Mouse (Mus musculus) heart, postnatal 4 days (tissue): ENCODE measurements at regions not wholly inside any gene's neighbourhood (a gene's known extent, or its start where the extent isn't known, plus 50 kb on each side); places are given as distances from the start of the nearest gene placed in this dataset.

Source experiments
- DNase-seq: peaks from one replicate; pipeline ENCODE4 v3.0.0; 2021

- no peak for DNase-seq
Measured at GRCm38 (mm10) chr19:52878812-52879502, 161.1 kb downstream of the Xpnpep1 start.

- no peak for DNase-seq
Measured at GRCm38 (mm10) chr19:52866635-52867034, 173.4 kb downstream of the Xpnpep1 start.

GRCm38 (mm10) chr19:52861576-52861975 is 178.4 kb downstream of the Xpnpep1 start:
- no peak for DNase-seq

- peak; percentile 37 for DNase-seq
Measured at GRCm38 (mm10) chr19:52854068-52854682, 185.8 kb downstream of the Xpnpep1 start.

GRCm38 (mm10) chr19:52816202-52816601 is 223.8 kb downstream of the Xpnpep1 start:
- no peak for DNase-seq

GRCm38 (mm10) chr19:52812046-52812445 is 228.0 kb downstream of the Xpnpep1 start:
- no peak for DNase-seq

GRCm38 (mm10) chr19:52788802-52789201 is 251.2 kb downstream of the Xpnpep1 start:
- no peak for DNase-seq

GRCm38 (mm10) chr19:52768761-52769388 is 271.1 kb downstream of the Xpnpep1 start:
- DNase-seq: no peak

- no peak for DNase-seq
Measured at GRCm38 (mm10) chr19:52768117-52768516, 271.9 kb downstream of the Xpnpep1 start.

GRCm38 (mm10) chr19:52738946-52739345 is 301.1 kb downstream of the Xpnpep1 start:
- no peak for DNase-seq

GRCm38 (mm10) chr19:52721776-52722175 is 318.2 kb downstream of the Xpnpep1 start:
- DNase-seq: no peak

GRCm38 (mm10) chr19:52715359-52715758 is 324.7 kb downstream of the Xpnpep1 start:
- no peak for DNase-seq

GRCm38 (mm10) chr19:52707679-52708078 is 332.3 kb downstream of the Xpnpep1 start:
- no peak for DNase-seq

- no peak for DNase-seq
Measured at GRCm38 (mm10) chr19:52661009-52661408, 379.0 kb downstream of the Xpnpep1 start.

GRCm38 (mm10) chr19:52647066-52648046 is 383.3 kb downstream of the Ins1 start:
- DNase-seq: no peak

- no peak for DNase-seq
Measured at GRCm38 (mm10) chr19:52640228-52640627, 376.1 kb downstream of the Ins1 start.

GRCm38 (mm10) chr19:52632501-52632900 is 368.4 kb downstream of the Ins1 start:
- no peak for DNase-seq

- no peak for DNase-seq
Measured at GRCm38 (mm10) chr19:52624310-52624709, 360.2 kb downstream of the Ins1 start.

- DNase-seq: no peak
Measured at GRCm38 (mm10) chr19:52623496-52623895, 359.4 kb downstream of the Ins1 start.

- no peak for DNase-seq
Measured at GRCm38 (mm10) chr19:52613353-52613752, 349.3 kb downstream of the Ins1 start.

GRCm38 (mm10) chr19:52606859-52607258 is 342.8 kb downstream of the Ins1 start:
- no peak for DNase-seq

- no peak for DNase-seq
Measured at GRCm38 (mm10) chr19:52600410-52600809, 336.3 kb downstream of the Ins1 start.

- no peak for DNase-seq
Measured at GRCm38 (mm10) chr19:52565401-52565800, 301.3 kb downstream of the Ins1 start.
